Mouse (Mus musculus): ENCODE results near the gene Bdh2. TPM values are rescaled to one million over a fixed set of nuclear protein-coding genes. Genes with fewer than 3 reads are reported as not detected.

Gene Bdh2
- polyA plus RNA-seq, 1 experiment from 2014 or later: 5.7 TPM

DNA sequence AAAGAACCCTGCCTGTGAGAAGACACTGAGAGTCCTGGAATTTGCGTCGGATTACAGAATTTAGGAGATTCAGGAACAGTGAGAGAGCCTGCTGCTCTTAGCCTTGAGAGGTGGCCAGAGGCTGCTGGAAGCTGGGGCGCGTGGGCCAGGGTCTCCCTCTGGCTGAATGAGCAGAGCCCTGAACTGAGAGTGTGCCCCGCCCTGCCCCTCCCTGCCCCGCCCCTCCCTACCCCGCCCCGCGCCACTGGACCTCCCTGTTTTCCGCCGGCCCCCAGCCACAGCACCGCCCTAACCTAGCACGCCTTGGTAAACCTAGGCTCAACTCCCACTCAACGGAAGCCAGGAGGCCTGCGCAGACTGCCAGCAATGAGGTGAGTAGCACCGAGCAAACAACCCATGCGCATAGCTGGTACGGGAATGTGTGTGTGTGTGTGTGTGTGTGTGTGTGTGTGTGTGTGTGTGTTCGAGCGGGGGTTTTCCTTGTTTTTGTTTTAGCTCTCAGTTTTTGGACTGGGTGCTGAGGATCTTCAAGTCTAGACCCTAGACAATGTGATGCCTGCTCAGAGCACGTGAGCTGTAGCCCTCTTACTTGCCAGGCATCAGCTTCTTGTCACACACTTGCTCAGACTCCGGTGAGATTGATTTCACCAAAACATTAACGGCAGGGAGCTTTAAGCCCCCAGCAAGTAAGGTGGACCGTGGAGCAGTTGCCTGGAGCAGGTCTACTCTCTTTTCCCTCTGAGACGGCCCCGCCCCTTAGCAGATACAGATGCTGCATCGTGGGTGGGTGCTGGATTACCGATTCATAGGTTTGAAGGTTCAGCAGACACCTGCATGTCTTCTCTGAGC lies 26.6 kb downstream of the Bdh2 start, which contains the start of gene Slc9b2:
TSS of gene Slc9b2 (plus strand) at position 290 of the 849 bp plus-strand sequence.
- H3K27me3 ChIP-seq (ENCODE audit: control insufficient read depth, insufficient read depth, low read length): no peaks in the 10 kb centered on the region; the same call in 1 of the 2 replicates
- H3K4me1 ChIP-seq (ENCODE audit: control insufficient read depth, insufficient read depth, low read length): peaks cover 21% of the 10 kb centered on the region
- H3K4me2 ChIP-seq: peak within 1 kb of the TSS; percentile 49
- H3K27ac ChIP-seq (ENCODE audit: low read depth, low read length): no peak within 1 kb of the TSS
- H3K36me3 ChIP-seq (ENCODE audit: control insufficient read depth, insufficient read depth, low read length): no peaks in the 10 kb centered on the region
- peak within 1 kb of the TSS; percentile 31; the same call in 1 of the 2 replicates for H3K9ac ChIP-seq (ENCODE audit: low read length)
- ATAC-seq (ENCODE audit: low FRiP score): peak; percentile 81
- 14% methylated on average over 28 of the region's 28 CpGs for WGBS
- H3K9me3 ChIP-seq (ENCODE audit: control insufficient read depth, low read length): no peaks in the 10 kb centered on the region
- H3K4me3 ChIP-seq (ENCODE audit: low read depth, low read length): peak within 1 kb of the TSS; percentile 24
- DNase-seq (ENCODE audit: low spot score, missing footprints): peak; percentile 89

DNA sequence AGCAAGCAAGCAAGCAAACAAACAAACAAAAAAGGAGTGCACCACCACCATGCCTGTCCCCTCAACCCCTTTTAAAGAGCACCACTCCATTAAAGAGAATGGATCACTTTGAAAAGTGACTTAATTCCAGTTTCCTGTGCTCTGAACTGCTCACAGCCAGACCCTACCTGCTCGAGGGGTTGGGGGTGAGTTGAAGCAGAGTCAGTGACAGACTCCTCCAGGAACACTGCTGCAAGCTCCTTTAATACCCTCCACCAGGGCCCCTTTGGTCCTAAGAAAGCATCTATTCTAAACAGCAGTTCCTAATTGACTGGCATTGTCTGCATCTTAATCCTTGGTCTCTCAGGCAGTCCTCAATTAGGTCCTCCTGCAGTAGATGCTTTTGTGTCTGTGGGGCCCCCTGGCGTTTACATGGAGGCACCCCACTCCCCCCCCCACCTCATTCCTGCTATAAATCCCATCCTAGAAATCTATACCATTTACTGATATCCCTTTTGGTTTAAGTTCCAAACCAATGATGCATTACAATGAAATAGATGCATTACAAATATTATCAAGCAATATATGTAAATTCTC lies 32.0 kb downstream of the Bdh2 start:
- H3K9me3 ChIP-seq (ENCODE audit: control insufficient read depth, low read length): peaks cover 3% of the 10 kb centered on the region; the same call in 1 of the 2 replicates
- no peak overlapping the region for H3K4me2 ChIP-seq
- H3K4me3 ChIP-seq (ENCODE audit: low read depth, low read length): no peak overlapping the region
- no peak for ATAC-seq (ENCODE audit: low FRiP score)
- DNase-seq (ENCODE audit: low spot score, missing footprints): no peak
- H3K4me1 ChIP-seq (ENCODE audit: control insufficient read depth, insufficient read depth, low read length): no peaks in the 10 kb centered on the region
- 3% methylated on average over 2 of the region's 2 CpGs for WGBS
- H3K36me3 ChIP-seq (ENCODE audit: control insufficient read depth, insufficient read depth, low read length): no peaks in the 10 kb centered on the region
- no peaks in the 10 kb centered on the region for H3K27me3 ChIP-seq (ENCODE audit: control insufficient read depth, insufficient read depth, low read length)
- H3K9ac ChIP-seq (ENCODE audit: low read length): no peak overlapping the region
- H3K27ac ChIP-seq (ENCODE audit: low read depth, low read length): no peak overlapping the region

DNA sequence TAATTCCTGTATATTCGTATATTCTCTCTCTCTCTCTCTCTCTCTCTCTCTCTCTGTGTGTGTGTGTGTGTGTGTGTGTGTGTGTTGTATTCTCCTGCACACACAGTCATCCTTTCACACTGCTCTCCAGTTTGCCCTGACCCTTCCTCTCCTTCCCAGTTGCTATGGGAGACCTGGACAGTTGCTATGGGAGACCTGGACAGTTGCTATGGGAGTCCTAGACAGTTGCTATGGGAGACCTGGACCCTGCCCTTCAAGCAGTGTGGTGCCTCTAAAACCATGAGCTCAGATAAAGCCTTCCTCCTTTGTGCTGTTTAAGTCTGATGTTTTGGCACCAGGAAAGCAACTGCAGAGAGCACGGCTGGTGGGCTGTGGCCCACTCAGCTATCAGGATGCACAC lies 32.7 kb downstream of the Bdh2 start:
- no peaks in the 10 kb centered on the region for H3K36me3 ChIP-seq (ENCODE audit: control insufficient read depth, insufficient read depth, low read length)
- H3K4me1 ChIP-seq (ENCODE audit: control insufficient read depth, insufficient read depth, low read length): no peaks in the 10 kb centered on the region
- H3K4me2 ChIP-seq: no peak overlapping the region
- H3K9me3 ChIP-seq (ENCODE audit: control insufficient read depth, low read length): peaks cover 3% of the 10 kb centered on the region; the same call in 1 of the 2 replicates
- no peak overlapping the region for H3K9ac ChIP-seq (ENCODE audit: low read length)
- WGBS: 24% methylated on average over 2 of the region's 2 CpGs
- H3K27me3 ChIP-seq (ENCODE audit: control insufficient read depth, insufficient read depth, low read length): no peaks in the 10 kb centered on the region
- peak; percentile 86 for ATAC-seq (ENCODE audit: low FRiP score)
- H3K27ac ChIP-seq (ENCODE audit: low read depth, low read length): no peak overlapping the region
- no peak overlapping the region for H3K4me3 ChIP-seq (ENCODE audit: low read depth, low read length)
- no peak for DNase-seq (ENCODE audit: low spot score, missing footprints)

DNA sequence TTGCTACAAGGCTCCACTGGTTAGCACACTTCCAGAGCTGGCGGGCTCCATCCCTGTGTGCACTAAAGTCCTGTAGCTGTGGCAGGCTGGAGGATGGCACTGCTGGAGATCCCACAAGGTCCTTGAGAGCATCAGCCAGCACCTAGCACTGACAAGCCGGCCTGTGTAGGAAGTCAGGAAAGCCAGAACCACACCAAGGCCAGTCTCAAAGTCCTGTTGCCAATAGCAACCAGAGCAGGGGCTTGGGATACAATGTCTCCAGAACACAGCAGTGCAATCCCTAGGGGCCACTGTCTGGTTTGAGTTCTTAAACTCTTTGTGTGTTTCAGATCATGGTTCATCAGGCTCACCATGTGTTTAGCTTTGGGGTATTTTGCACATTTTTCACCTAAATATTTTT lies 33.8 kb downstream of the Bdh2 start:
- Histone ChIP-seq H3K9me3 (ENCODE audit: control insufficient read depth, low read length) (peaks cover 3% of the 10 kb centered on the region; the same call in 1 of the 2 replicates), H3K4me1 (ENCODE audit: control insufficient read depth, insufficient read depth, low read length) (no peaks in the 10 kb centered on the region), H3K4me3 (ENCODE audit: low read depth, low read length) (no peak overlapping the region), H3K36me3 (ENCODE audit: control insufficient read depth, insufficient read depth, low read length) (no peaks in the 10 kb centered on the region), H3K27ac (ENCODE audit: low read depth, low read length) (no peak overlapping the region), H3K4me2 (no peak overlapping the region), H3K27me3 (ENCODE audit: control insufficient read depth, insufficient read depth, low read length) (no peaks in the 10 kb centered on the region), H3K9ac (ENCODE audit: low read length) (no peak overlapping the region)
- ATAC-seq (ENCODE audit: low FRiP score) (0 out of 2 replicates have a peak, but pooled peaks have one; percentile 28), DNase-seq (ENCODE audit: low spot score, missing footprints) (no peak)
- WGBS: 64% methylated on average over 2 of the region's 2 CpGs

DNA sequence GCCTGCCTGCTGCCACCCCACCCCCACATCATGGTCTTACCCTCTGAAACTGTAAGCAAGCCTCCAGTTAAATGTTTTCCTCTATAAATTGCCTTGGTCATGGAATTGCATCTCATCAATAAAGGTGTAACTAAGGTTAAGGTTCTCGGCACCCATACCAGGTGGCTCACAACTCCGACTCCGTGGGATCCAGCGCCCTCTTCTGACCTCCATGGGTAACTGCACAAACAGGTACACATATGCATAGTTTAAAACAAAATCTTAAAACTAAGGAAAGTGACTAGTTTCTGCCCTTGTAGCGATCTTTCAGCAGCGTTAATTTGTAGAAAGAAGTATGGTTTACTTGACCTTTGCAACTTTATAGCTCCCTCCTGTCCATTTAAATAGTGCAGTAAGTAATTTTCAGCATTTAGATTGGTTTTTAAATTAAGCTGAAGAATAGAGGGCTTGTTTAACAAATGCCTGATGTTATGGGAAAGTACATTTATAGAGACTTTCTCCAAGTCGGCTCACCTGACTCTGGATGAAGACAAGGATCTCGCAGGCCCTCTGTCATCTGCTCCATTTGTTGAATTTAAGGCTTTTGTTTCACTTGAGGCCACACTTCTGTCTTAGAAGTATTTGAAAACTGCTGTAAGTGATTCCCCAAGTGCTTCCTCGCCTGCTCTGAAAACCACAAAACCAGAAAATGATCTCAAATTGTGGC lies 34.9 kb downstream of the Bdh2 start:
- H3K27me3 ChIP-seq (ENCODE audit: control insufficient read depth, insufficient read depth, low read length): no peaks in the 10 kb centered on the region
- 90% methylated on average over 9 of the region's 9 CpGs for WGBS
- ATAC-seq (ENCODE audit: low FRiP score) (no peak), DNase-seq (ENCODE audit: low spot score, missing footprints) (no peak)
- H3K9ac ChIP-seq (ENCODE audit: low read length): no peak overlapping the region
- H3K4me1 ChIP-seq (ENCODE audit: control insufficient read depth, insufficient read depth, low read length): no peaks in the 10 kb centered on the region
- no peak overlapping the region for H3K27ac ChIP-seq (ENCODE audit: low read depth, low read length)
- H3K36me3 ChIP-seq (ENCODE audit: control insufficient read depth, insufficient read depth, low read length): no peaks in the 10 kb centered on the region
- no peak overlapping the region for H3K4me3 ChIP-seq (ENCODE audit: low read depth, low read length)
- H3K4me2 ChIP-seq: no peak overlapping the region
- H3K9me3 ChIP-seq (ENCODE audit: control insufficient read depth, low read length): peaks cover 3% of the 10 kb centered on the region; the same call in 1 of the 2 replicates

DNA sequence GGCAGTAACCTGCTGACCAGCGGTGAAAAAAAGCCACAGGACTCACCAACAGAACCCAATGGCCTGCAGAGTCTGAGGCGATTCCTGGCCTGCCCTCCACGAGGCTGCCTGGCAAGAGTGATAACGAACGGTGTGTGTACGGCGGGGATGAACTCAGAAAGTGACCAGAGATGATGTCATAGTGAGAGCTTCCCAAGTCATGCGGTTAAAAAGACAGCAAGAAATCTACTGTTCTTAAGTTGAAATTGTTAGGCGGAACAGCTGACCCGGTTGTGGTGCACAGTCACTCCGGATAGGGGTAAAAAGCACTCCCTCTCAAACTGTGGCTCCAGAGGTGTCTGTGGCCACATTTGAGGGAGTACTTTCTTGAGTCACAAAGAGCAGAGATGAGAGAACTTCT lies 37.3 kb downstream of the Bdh2 start:
- no peak overlapping the region for H3K9ac ChIP-seq (ENCODE audit: low read length)
- 89% methylated on average over 11 of the region's 11 CpGs for WGBS

DNA sequence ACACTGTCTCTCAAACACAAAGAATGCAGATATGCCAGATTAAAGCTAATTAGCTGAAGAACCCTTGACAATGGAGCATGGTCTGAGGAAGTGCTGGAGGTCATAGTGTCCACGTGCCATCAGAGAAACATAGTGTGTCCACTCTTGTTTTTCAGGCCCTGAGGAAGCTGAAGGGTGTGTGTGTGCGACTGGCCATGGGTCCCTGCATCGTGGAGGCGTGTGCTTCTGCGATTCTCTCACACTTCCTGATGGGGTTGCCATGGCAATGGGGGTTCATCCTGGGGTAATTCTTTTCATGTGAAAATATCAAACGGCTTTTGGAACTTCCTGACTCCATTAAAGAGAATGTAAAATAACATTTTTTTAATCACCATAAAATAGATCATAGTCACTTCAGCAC lies 43.3 kb downstream of the Bdh2 start:
- H3K4me1 ChIP-seq (ENCODE audit: control insufficient read depth, insufficient read depth, low read length): peaks cover 4% of the 10 kb centered on the region; the same call in 1 of the 2 replicates
- no peak overlapping the region for H3K4me3 ChIP-seq (ENCODE audit: low read depth, low read length)
- ATAC-seq (ENCODE audit: low FRiP score): no peak
- no peaks in the 10 kb centered on the region for H3K9me3 ChIP-seq (ENCODE audit: control insufficient read depth, low read length)
- no peaks in the 10 kb centered on the region for H3K36me3 ChIP-seq (ENCODE audit: control insufficient read depth, insufficient read depth, low read length)
- no peak for DNase-seq (ENCODE audit: low spot score, missing footprints)
- H3K27me3 ChIP-seq (ENCODE audit: control insufficient read depth, insufficient read depth, low read length): no peaks in the 10 kb centered on the region
- H3K9ac ChIP-seq (ENCODE audit: low read length): no peak overlapping the region
- H3K4me2 ChIP-seq: no peak overlapping the region
- H3K27ac ChIP-seq (ENCODE audit: low read depth, low read length): no peak overlapping the region
- 29% methylated on average over 6 of the region's 6 CpGs for WGBS

More for the DNA sequence above, 37.3 kb downstream of the Bdh2 start:
- Histone ChIP-seq H3K4me1 (ENCODE audit: control insufficient read depth, insufficient read depth, low read length) (no peaks in the 10 kb centered on the region), H3K27ac (ENCODE audit: low read depth, low read length) (no peak overlapping the region), H3K4me2 (no peak overlapping the region), H3K9me3 (ENCODE audit: control insufficient read depth, low read length) (peaks cover 3% of the 10 kb centered on the region; the same call in 1 of the 2 replicates), H3K4me3 (ENCODE audit: low read depth, low read length) (no peak overlapping the region), H3K27me3 (ENCODE audit: control insufficient read depth, insufficient read depth, low read length) (no peaks in the 10 kb centered on the region), H3K36me3 (ENCODE audit: control insufficient read depth, insufficient read depth, low read length) (no peaks in the 10 kb centered on the region)
- no peak for DNase-seq (ENCODE audit: low spot score, missing footprints)
- ATAC-seq (ENCODE audit: low FRiP score): no peak

DNA sequence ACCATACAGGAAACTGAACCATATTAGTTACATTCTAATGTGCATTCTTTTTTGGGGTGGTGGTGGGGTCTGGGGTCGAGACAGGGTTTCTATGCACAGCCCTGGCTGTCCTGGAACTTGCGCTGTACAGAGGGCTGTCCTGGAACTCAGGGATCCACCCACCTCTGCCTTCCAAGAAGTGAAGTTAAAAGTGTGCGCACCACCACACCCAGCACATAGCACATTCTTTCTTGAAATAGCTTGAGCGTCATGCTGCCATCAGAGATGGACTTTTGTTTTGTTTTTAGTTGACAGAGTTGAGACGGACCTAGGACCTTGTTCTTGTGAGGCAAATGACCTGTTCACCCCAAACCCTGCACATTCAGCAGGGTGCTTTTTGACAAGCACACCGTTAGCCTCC lies 46.2 kb downstream of the Bdh2 start:
- H3K4me2 ChIP-seq: no peak overlapping the region
- no peak overlapping the region for H3K9ac ChIP-seq (ENCODE audit: low read length)
- WGBS: 82% methylated on average over 6 of the region's 6 CpGs
- no peak overlapping the region for H3K27ac ChIP-seq (ENCODE audit: low read depth, low read length)
- H3K4me3 ChIP-seq (ENCODE audit: low read depth, low read length): no peak overlapping the region
- no peaks in the 10 kb centered on the region for H3K36me3 ChIP-seq (ENCODE audit: control insufficient read depth, insufficient read depth, low read length)
- no peak for ATAC-seq (ENCODE audit: low FRiP score)
- no peaks in the 10 kb centered on the region for H3K27me3 ChIP-seq (ENCODE audit: control insufficient read depth, insufficient read depth, low read length)
- H3K9me3 ChIP-seq (ENCODE audit: control insufficient read depth, low read length): no peaks in the 10 kb centered on the region
- DNase-seq (ENCODE audit: low spot score, missing footprints): no peak
- peaks cover 4% of the 10 kb centered on the region; the same call in 1 of the 2 replicates for H3K4me1 ChIP-seq (ENCODE audit: control insufficient read depth, insufficient read depth, low read length)
